Mouse (Mus musculus) lung, embryonic 16.5 days (tissue): ENCODE data around the gene H60b. TPM values are rescaled to one million over a fixed set of nuclear protein-coding genes. Genes with fewer than 3 reads are reported as not detected.
"Not testable (repeated sequence)": the region's sequence is repeated elsewhere in the genome, so short reads cannot be mapped to it uniquely, and the experiment has no call there.

ENCODE experiments used
- ATAC-seq: fragments of 200-750 bp; cut with Nextera tagmentation; 2 replicates; pipeline ENCODE4 v1.8.0; 2017; ENCODE audit warnings: low read depth, mild to moderate bottlenecking, moderate library complexity
- H3K27ac ChIP-seq: fragments of 300-500 bp; sonication (generic); 2 replicates; pipeline ENCODE4 v1.5.1; 2014; ENCODE audit warnings: mild to moderate bottlenecking, control low read depth, low read length
- H3K27me3 ChIP-seq: fragments of 300-500 bp; sonication (generic); 2 replicates; pipeline ENCODE4 v1.6.1; 2014; ENCODE audit warnings: low read depth, low read length, mixed read lengths; ENCODE audit not compliant: control insufficient read depth, insufficient read depth
- H3K36me3 ChIP-seq: fragments of 300-500 bp; sonication (generic); 2 replicates; pipeline ENCODE4 v1.6.1; 2014; ENCODE audit warnings: low read length; ENCODE audit not compliant: control insufficient read depth, insufficient read depth
- H3K4me1 ChIP-seq: fragments of 300-500 bp; sonication (generic); replicated peaks from 2 replicates; pipeline ENCODE4 v1.6.1; 2014; ENCODE audit warnings: low read length, mixed read lengths; ENCODE audit not compliant: control insufficient read depth, insufficient read depth
- H3K4me2 ChIP-seq: fragments of 300-500 bp; sonication (generic); 2 replicates; pipeline ENCODE4 v1.6.1; 2014; ENCODE audit warnings: low read depth, low read length, control low read depth
- H3K4me3 ChIP-seq: fragments of 300-500 bp; sonication (generic); 2 replicates; pipeline ENCODE4 v1.5.1; 2014; ENCODE audit warnings: mild to moderate bottlenecking, low read length, control low read depth
- H3K9ac ChIP-seq: fragments of 300-500 bp; sonication (generic); 2 replicates; pipeline ENCODE4 v1.6.1; 2014; ENCODE audit warnings: low read length, control low read depth
- H3K9me3 ChIP-seq: fragments of 300-500 bp; sonication (generic); 2 replicates; pipeline ENCODE4 v1.6.1; 2016; ENCODE audit warnings: low read length; ENCODE audit not compliant: control insufficient read depth
- WGBS: fragments of 180-500 bp; shearing (Covaris S2); extraction: QIAGEN DNeasy Blood & Tissue Kit; methylation state at CpG from one replicate; pipeline ENCODE4 v1.1.7; 2014; 5-methylcytosine and 5-hydroxymethylcytosine counted together
- polyA plus RNA-seq: library from polyadenylated mRNA; unstranded; fragments of >200 nt; fragmentation: Nextera tagmentation; extraction: Ambion mirVana; gene quantifications from 2 replicates; pipeline ENCODE4 v1.2.1, GENCODE M21; 2015

Gene H60b
- polyA plus RNA-seq, 1 experiment from 2014 or later = 0.99 TPM

- WGBS = under 1% methylated on average over 55 of the region's 55 CpGs
- not testable (repeated sequence) for H3K9me3 ChIP-seq, H3K9ac ChIP-seq, H3K36me3 ChIP-seq, ATAC-seq, H3K27ac ChIP-seq
- peaks cover 12% of the 10 kb centered on the region for H3K4me1 ChIP-seq
- peaks cover 27% of the 10 kb centered on the region for H3K27me3 ChIP-seq
- peak overlapping the region; percentile 74 for H3K4me3 ChIP-seq
- peak overlapping the region; percentile 36 for H3K4me2 ChIP-seq
Observed at GRCm38 (mm10) chr10:22151056-22151862, 7.1 kb upstream of the H60b start.

GRCm38 (mm10) chr10:22151863-22152640 is 6.3 kb upstream of the H60b start:
- H3K4me3 ChIP-seq, ATAC-seq, H3K27ac ChIP-seq, H3K9ac ChIP-seq, H3K4me2 ChIP-seq, H3K36me3 ChIP-seq, H3K9me3 ChIP-seq: not testable (repeated sequence)
- peaks cover 12% of the 10 kb centered on the region for H3K4me1 ChIP-seq
- WGBS = 2% methylated on average over 11 of the region's 11 CpGs
- H3K27me3 ChIP-seq = peaks cover 35% of the 10 kb centered on the region

GRCm38 (mm10) chr10:22153147-22153690 is 5.2 kb upstream of the H60b start:
- not testable (repeated sequence) for H3K4me2 ChIP-seq, H3K9ac ChIP-seq, H3K36me3 ChIP-seq, H3K9me3 ChIP-seq, ATAC-seq, H3K27ac ChIP-seq, H3K4me3 ChIP-seq
- peaks cover 37% of the 10 kb centered on the region for H3K27me3 ChIP-seq
- 9% methylated on average over 7 of the region's 7 CpGs for WGBS
- peaks cover 15% of the 10 kb centered on the region for H3K4me1 ChIP-seq

DNA sequence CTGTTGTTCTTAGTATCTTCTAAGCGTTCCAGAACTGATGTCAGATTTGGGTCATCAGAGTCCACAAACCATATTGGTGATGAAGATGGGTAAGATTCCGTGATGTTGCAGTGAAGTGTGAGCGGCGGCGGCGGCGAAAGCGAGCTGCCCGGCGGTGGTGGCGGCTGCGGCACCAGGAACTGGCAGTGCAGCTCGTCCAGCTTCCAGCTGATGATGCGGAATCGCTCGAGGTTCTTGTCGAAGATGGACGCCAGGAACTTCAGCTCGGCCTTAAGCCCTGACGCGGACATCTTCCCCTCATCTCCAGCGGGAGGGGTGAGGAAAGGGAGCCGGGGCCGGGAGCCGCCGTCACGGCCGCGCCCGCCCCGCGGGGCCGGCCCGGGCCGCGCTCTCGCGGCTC is 4.3 kb upstream of the H60b start:
- H3K27me3 ChIP-seq = peaks cover 41% of the 10 kb centered on the region
- not testable (repeated sequence) for ATAC-seq
- H3K4me1 ChIP-seq = peaks cover 15% of the 10 kb centered on the region

DNA sequence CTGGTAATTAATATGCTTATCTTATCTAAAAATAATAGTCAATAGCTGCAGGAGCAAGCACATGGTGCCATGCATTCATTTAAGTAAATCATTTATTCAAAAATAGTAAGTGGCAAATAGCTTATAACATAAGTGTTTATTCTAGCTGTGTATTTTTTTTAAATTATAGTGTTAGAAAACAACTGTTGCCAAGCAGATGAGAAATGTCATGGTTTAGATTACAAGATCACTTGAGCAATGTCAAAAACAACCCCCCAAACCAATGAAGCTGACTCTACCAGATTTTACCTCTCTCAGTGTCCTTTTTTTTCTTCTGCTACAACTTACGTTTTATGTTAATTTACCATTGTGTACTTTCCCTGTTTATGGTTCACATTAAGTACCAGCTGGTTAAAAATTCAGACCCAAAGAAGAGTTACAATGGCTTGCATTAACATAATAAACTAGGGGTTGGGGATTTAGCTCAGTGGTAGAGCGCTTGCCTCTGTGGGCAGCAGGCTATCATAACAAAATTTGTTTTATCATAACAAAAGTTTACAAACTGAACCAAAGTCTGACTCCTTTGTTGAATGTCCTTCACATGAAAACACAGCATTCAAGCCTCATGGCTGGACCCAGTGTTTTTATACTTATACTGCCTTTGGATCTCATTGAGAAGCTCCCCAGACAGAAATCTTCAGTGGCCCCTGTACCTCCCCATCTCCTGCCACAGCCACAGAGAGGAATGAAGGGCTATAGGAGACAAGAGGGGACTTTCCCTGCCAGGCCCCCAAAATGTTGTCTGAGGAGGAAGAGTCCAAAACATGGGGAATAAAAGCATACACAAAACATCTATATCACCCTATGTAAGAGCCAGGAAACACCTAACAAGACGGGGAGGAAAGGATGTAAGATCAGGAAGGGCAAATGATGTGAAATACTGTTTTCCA is 3.3 kb upstream of the H60b start:
- peaks cover 45% of the 10 kb centered on the region for H3K27me3 ChIP-seq

More for the DNA sequence above, 4.3 kb upstream of the H60b start:
- peak overlapping the region; percentile 41 for H3K4me3 ChIP-seq
- H3K9ac ChIP-seq, H3K36me3 ChIP-seq, H3K27ac ChIP-seq, H3K9me3 ChIP-seq: not testable (repeated sequence)
- peak overlapping the region; percentile 54 for H3K4me2 ChIP-seq
- WGBS = under 1% methylated on average over 32 of the region's 38 CpGs

DNA sequence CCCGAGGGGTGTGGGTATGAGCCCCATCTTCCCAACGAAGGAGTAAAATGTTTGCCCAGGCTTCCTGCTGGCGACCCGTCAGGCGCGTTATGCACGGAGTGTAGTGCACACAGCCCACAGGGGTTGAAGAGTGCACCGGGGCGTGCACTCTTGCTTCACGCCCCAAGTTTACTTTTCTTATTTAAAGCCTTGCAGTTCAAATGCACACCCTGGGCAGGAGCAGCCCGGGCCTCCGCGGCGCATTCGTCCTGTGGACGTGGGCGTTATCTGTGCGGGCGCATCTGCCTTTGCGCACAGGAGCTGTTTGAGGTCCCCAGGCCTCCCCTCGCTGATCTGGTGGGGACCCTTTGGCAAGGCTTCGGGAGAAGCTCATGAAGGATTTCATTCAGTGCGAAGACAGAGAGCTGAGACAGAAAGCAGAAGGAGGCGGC is 760 bp downstream of the H60b start:
- Histone ChIP-seq H3K9ac (0 out of 2 replicates have a peak overlapping the region, but pooled peaks have one; percentile 15), H3K27me3 (peaks cover 36% of the 10 kb centered on the region), H3K27ac (no peak overlapping the region), H3K4me3 (peak overlapping the region; percentile 49), H3K4me2 (peak overlapping the region; percentile 67), H3K36me3 (no peaks in the 10 kb centered on the region), H3K4me1 (peaks cover 3% of the 10 kb centered on the region; the same call in 1 of the 2 replicates), H3K9me3 (no peaks in the 10 kb centered on the region)
- ATAC-seq = peak; percentile 48
- WGBS = under 1% methylated on average over 24 of the region's 24 CpGs

More for the DNA sequence above, 3.3 kb upstream of the H60b start:
- no peaks in the 10 kb centered on the region for H3K36me3 ChIP-seq
- no peaks in the 10 kb centered on the region for H3K9me3 ChIP-seq
- ATAC-seq = no peak
- H3K4me3 ChIP-seq = no peak overlapping the region
- no peak overlapping the region for H3K9ac ChIP-seq
- H3K4me2 ChIP-seq = no peak overlapping the region
- peaks cover 11% of the 10 kb centered on the region for H3K4me1 ChIP-seq
- WGBS = 16% methylated on average over 3 of the region's 3 CpGs
- no peak overlapping the region for H3K27ac ChIP-seq

DNA sequence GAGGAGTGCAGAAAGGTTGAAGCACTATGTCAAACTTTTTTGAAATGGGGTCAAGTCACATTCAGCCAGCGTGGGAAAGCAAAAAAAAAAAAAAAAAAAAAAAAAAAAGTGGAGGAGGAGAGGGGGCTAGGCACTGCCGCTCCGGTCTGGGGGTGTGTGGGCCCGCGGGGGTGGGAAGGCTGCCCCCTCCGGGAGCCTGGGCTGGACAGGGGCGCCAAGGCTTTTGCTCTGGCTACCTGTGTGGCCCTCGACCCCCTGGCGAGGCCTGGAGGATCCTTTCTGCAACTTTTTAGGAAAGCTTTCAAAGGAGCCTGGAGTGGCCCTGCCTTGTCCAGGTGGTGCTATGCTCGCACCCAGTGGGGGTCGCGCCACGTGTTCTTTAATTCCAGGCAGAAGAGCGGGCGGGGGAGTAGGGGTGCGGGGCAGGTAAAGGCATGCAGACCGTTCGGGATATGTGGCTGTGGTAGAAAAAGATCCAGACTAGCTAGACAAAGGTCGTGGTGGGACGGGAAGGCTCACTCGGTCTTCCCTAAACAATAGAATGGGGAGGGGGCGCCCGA is 1.3 kb downstream of the H60b start:
- Histone ChIP-seq H3K4me3 (peak overlapping the region; percentile 15), H3K4me2 (peak overlapping the region; percentile 67; the same call in 1 of the 2 replicates), H3K9ac (no peak overlapping the region), H3K4me1 (peaks cover 3% of the 10 kb centered on the region; the same call in 1 of the 2 replicates), H3K9me3 (no peaks in the 10 kb centered on the region), H3K36me3 (no peaks in the 10 kb centered on the region), H3K27ac (no peak overlapping the region), H3K27me3 (peaks cover 33% of the 10 kb centered on the region)
- WGBS = 6% methylated on average over 21 of the region's 23 CpGs
- ATAC-seq = no peak

- 11% methylated on average over 9 of the region's 9 CpGs for WGBS
- not testable (repeated sequence) for H3K27ac ChIP-seq, H3K9ac ChIP-seq, H3K9me3 ChIP-seq, H3K36me3 ChIP-seq, H3K4me1 ChIP-seq
- Histone ChIP-seq H3K27me3 (peaks cover 11% of the 10 kb centered on the region), H3K4me2 (peak overlapping the region; percentile 29), H3K4me3 (peak overlapping the region; percentile 16; the same call in 1 of the 2 replicates)
- peak; percentile 8; the same call in 1 of the 2 replicates for ATAC-seq
Observed at GRCm38 (mm10) chr10:22163279-22163678, 4.9 kb downstream of the H60b start.
